Mouse (Mus musculus) forebrain, embryonic 16.5 days (tissue): ENCODE results near the gene Peli2. TPM values are rescaled to one million over a fixed set of nuclear protein-coding genes. Genes with fewer than 3 reads are reported as not detected.

Experiments used
- ATAC-seq: fragments of 200-750 bp; cut with Nextera tagmentation; 2 replicates; pipeline ENCODE4 v1.8.0; 2017; ENCODE audit warnings: mild to moderate bottlenecking, moderate library complexity
- H3K27ac ChIP-seq: fragments of 300-500 bp; sonication (generic); 2 replicates; pipeline ENCODE4 v1.5.1; 2014; ENCODE audit warnings: low read length, control low read depth
- H3K27me3 ChIP-seq: fragments of 300-500 bp; sonication (generic); replicated peaks from 2 replicates; pipeline ENCODE4 v1.6.1; 2014; ENCODE audit warnings: low read length; ENCODE audit not compliant: control insufficient read depth, insufficient read depth
- H3K36me3 ChIP-seq: fragments of 300-500 bp; sonication (generic); 2 replicates; pipeline ENCODE4 v1.6.1; 2014; ENCODE audit not compliant: control insufficient read depth, insufficient read depth
- H3K4me1 ChIP-seq: fragments of 300-500 bp; sonication (generic); replicated peaks from 2 replicates; pipeline ENCODE4 v1.6.1; 2014; ENCODE audit warnings: low read length; ENCODE audit not compliant: control insufficient read depth, insufficient read depth
- H3K4me2 ChIP-seq: fragments of 300-500 bp; sonication (generic); 2 replicates; pipeline ENCODE4 v1.6.1; 2014; ENCODE audit warnings: mild to moderate bottlenecking, low read length, control low read depth
- H3K4me3 ChIP-seq: fragments of 300-500 bp; sonication (generic); replicated peaks from 2 replicates; pipeline ENCODE4 v1.5.1; 2014; ENCODE audit warnings: mild to moderate bottlenecking, low read length, control low read depth
- H3K9ac ChIP-seq: fragments of 300-500 bp; sonication (generic); replicated peaks from 2 replicates; pipeline ENCODE4 v1.6.1; 2014; ENCODE audit warnings: low read depth, low read length, control low read depth
- H3K9me3 ChIP-seq: fragments of 300-500 bp; sonication (generic); 2 replicates; pipeline ENCODE4 v1.6.1; 2016; ENCODE audit warnings: low read length; ENCODE audit not compliant: control insufficient read depth
- WGBS: fragments of 180-500 bp; shearing (Covaris S2); extraction: QIAGEN DNeasy Blood & Tissue Kit; methylation state at CpG from one replicate; pipeline ENCODE4 v1.1.7; 2014; 5-methylcytosine and 5-hydroxymethylcytosine counted together
- polyA plus RNA-seq: library from polyadenylated mRNA; unstranded; fragments of >200 nt; fragmentation: Nextera tagmentation; extraction: Ambion mirVana; gene quantifications from 2 replicates; pipeline ENCODE4 v1.2.1, GENCODE M21; 2015

Gene Peli2
- polyA plus RNA-seq, 1 experiment from 2014 or later: 10.5 TPM

DNA sequence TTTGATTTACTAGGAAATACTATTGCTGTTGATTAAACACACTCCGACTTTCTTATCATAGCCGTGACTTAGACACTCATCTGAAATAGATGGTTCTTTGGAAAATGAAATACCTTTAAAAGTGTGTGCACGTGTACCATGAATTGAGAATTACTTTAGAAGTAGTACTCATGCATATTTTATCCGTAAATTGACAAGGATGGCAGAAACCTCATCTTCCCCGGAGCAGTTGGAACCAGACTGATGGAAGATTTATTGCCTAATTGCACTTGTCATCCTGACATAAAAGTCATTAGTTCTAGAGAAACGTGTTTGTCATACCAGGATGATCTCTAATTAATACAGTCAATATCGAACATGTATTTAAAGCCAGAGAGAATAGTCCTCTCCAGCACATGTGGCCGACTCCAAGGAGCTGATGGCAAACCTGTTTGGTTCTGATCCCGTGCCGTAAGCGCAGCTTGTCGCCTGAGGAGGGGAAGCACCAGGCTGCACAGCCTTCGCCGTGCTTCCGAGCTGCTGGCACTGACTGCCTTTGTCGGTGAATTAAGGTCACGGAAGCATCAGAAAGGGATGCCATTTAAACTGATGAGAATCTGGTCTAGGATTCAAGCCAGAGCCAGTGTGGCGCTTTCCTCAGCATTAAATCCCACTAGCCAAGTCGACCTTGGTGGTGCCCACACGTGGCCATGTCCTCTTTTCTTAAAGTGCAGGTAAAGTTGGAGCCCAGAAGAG lies 114.3 kb downstream of the Peli2 start:
- no peak overlapping the region for H3K4me3 ChIP-seq
- peak; percentile 76 for ATAC-seq
- no peaks in the 10 kb centered on the region for H3K27me3 ChIP-seq
- H3K27ac ChIP-seq: no peak overlapping the region
- no peaks in the 10 kb centered on the region for H3K36me3 ChIP-seq
- peaks cover 12% of the 10 kb centered on the region for H3K4me1 ChIP-seq
- WGBS: 64% methylated on average over 20 of the region's 20 CpGs
- H3K4me2 ChIP-seq: 0 out of 2 replicates have a peak overlapping the region, but pooled peaks have one; percentile 7
- no peaks in the 10 kb centered on the region for H3K9me3 ChIP-seq
- H3K9ac ChIP-seq: no peak overlapping the region

DNA sequence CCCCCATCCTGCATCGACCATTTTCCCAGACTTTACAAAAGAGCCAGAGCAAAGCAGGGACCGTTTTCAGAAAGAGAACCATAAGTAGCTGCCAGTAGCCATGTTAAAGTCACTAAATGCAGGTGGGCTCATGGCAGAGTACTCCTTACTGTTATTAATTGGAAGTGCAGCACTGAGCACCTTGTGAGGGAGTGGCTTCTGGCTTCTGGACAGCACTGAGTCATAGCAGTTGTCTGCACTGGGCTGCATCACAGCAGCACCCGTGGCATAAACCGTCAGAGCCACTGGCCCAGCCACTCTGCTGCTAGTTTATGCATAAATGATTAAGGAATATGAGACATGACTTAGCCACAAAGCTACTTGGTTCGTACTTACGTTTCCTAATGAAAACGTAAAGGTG lies 120.7 kb downstream of the Peli2 start:
- no peak overlapping the region for H3K27ac ChIP-seq
- H3K27me3 ChIP-seq: no peaks in the 10 kb centered on the region
- no peak overlapping the region for H3K9ac ChIP-seq
- H3K4me3 ChIP-seq: no peak overlapping the region
- no peak overlapping the region for H3K4me2 ChIP-seq
- no peak for ATAC-seq
- peaks cover 3% of the 10 kb centered on the region for H3K4me1 ChIP-seq
- 85% methylated on average over 7 of the region's 7 CpGs for WGBS
- H3K9me3 ChIP-seq: no peaks in the 10 kb centered on the region
- H3K36me3 ChIP-seq: no peaks in the 10 kb centered on the region

DNA sequence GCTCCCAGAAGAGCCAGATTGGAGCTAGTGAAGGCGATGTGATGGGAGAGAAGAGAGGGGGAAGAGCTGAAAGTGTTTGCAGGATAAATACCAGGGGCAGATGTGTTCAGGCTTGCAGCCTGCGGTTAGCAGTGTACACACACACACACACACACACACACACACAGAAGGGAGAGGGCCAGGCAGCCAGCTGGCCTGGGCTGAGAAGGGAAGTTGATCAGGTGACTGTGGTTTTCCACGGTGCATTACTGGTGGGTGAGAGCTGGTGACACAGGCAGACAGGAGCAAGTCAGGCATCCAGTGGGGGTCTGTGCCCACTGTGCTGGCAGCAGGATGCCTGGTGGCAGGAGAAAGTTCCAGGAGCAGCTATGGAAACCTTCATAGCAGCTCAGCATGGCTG lies 125.6 kb downstream of the Peli2 start:
- Histone ChIP-seq H3K4me2 (no peak overlapping the region), H3K27me3 (no peaks in the 10 kb centered on the region), H3K27ac (0 out of 2 replicates have a peak overlapping the region, but pooled peaks have one; percentile 11), H3K9me3 (no peaks in the 10 kb centered on the region), H3K4me3 (no peak overlapping the region), H3K9ac (no peak overlapping the region), H3K4me1 (peaks cover 5% of the 10 kb centered on the region), H3K36me3 (no peaks in the 10 kb centered on the region)
- ATAC-seq: peak; percentile 21; the same call in 1 of the 2 replicates
- 60% methylated on average over 3 of the region's 3 CpGs for WGBS

DNA sequence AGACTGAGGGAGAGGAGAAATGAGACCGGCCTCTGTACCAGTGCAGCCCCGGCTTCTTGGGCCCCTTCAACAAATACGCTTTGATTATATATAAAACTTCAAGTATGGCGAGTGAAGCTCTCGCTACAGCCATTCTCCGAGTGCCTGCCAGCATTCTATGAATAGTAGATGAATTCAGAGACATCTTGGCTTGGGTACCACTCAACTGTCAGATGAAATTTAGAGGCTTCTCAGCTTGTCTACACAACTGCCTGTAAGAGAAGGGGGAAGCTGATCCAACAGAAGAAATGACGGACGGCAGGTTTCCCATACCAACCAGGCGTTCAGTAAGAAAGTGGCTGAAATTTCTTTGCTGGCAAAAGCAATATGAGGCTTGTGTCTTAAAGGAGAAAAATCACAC lies 126.3 kb downstream of the Peli2 start:
- H3K36me3 ChIP-seq: no peaks in the 10 kb centered on the region
- H3K27me3 ChIP-seq: no peaks in the 10 kb centered on the region
- WGBS: 68% methylated on average over 9 of the region's 9 CpGs
- ATAC-seq: peak; percentile 37; the same call in 1 of the 2 replicates
- no peak overlapping the region for H3K4me3 ChIP-seq
- no peak overlapping the region for H3K4me2 ChIP-seq
- H3K4me1 ChIP-seq: peaks cover 5% of the 10 kb centered on the region
- peak overlapping the region; percentile 35 for H3K27ac ChIP-seq
- H3K9ac ChIP-seq: no peak overlapping the region
- H3K9me3 ChIP-seq: no peaks in the 10 kb centered on the region

DNA sequence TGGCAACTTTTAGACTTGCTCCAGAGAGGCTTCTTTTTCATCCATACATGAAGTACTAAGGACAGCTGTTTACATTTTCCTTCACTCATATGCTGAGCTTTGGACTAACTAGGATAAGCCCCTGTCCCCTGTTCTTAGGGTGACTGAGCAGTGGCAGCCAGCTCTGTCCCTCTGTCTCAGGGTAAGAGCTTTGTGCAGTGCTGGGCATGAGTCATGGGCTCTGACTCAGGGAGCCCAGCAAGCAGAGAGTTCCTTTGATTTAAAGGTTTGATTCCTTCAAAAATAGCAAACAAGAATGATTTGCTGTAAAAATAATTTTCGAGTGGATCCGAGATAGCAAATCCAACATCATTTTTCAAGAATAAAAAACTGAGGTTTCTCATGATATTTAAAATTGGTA lies 128.8 kb downstream of the Peli2 start:
- H3K36me3 ChIP-seq: no peaks in the 10 kb centered on the region
- ATAC-seq: no peak
- H3K9me3 ChIP-seq: no peaks in the 10 kb centered on the region
- H3K27ac ChIP-seq: no peak overlapping the region
- no peak overlapping the region for H3K4me2 ChIP-seq
- H3K4me1 ChIP-seq: peaks cover 5% of the 10 kb centered on the region
- H3K9ac ChIP-seq: no peak overlapping the region
- no peak overlapping the region for H3K4me3 ChIP-seq
- WGBS: 95% methylated on average over 2 of the region's 2 CpGs
- no peaks in the 10 kb centered on the region for H3K27me3 ChIP-seq

DNA sequence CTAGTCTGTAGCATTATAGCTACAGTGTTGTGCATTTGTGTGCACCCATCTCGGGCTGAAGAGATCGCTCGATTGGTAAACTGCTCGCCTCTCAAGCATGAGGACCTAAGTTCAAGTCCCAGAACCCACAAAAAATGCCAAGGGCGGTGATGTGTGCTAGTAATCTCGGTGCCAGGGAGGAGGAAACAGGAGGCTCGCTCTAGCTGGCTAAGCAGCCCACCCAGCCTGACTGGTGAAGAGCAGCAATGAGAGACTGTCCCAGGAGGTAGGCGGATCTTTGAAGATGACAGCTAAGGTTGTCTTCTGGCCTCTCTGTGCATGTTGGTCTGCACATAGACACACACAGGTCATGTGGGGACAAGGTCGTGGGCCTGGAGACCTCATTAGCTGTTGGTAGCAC lies 129.3 kb downstream of the Peli2 start:
- no peaks in the 10 kb centered on the region for H3K27me3 ChIP-seq
- no peak overlapping the region for H3K27ac ChIP-seq
- no peak overlapping the region for H3K4me3 ChIP-seq
- no peak overlapping the region for H3K9ac ChIP-seq
- peaks cover 5% of the 10 kb centered on the region for H3K4me1 ChIP-seq
- WGBS: 94% methylated on average over 9 of the region's 9 CpGs
- no peaks in the 10 kb centered on the region for H3K36me3 ChIP-seq
- ATAC-seq: no peak
- no peaks in the 10 kb centered on the region for H3K9me3 ChIP-seq
- H3K4me2 ChIP-seq: no peak overlapping the region

DNA sequence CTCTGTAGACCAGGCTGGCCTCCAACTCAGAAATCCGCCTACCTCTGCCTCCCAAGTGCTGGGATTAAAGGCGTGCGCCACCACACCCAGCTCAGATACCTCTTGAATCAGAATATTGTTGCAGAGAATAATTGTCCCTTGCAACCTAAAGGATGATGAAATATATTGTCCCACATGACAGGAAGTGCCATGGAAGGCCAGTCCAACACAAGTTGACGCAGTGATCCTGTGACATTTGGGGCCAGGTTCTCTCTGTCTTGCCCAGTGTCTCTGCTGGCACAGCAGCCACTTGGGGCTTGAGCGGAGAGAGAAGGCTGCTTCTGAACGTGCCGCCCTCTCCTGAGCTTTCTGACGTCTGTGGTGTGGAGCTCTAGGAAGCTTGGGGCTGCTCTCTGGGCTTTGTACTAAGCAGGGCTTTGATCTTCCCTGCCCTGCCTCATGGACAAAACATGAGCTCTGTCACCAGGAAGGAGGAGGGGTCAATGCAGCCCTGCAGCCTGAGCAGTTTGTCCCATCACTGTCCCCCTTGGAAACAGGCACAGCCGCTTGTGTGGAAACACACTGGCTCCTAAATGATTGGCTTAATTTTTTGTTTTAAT lies 130.9 kb downstream of the Peli2 start:
- WGBS: 50% methylated on average over 9 of the region's 9 CpGs
- Histone ChIP-seq H3K36me3 (no peaks in the 10 kb centered on the region), H3K4me2 (no peak overlapping the region), H3K9ac (no peak overlapping the region), H3K4me3 (no peak overlapping the region), H3K27me3 (no peaks in the 10 kb centered on the region), H3K9me3 (no peaks in the 10 kb centered on the region), H3K27ac (no peak overlapping the region), H3K4me1 (peaks cover under 1% of the 10 kb centered on the region)
- no peak for ATAC-seq

DNA sequence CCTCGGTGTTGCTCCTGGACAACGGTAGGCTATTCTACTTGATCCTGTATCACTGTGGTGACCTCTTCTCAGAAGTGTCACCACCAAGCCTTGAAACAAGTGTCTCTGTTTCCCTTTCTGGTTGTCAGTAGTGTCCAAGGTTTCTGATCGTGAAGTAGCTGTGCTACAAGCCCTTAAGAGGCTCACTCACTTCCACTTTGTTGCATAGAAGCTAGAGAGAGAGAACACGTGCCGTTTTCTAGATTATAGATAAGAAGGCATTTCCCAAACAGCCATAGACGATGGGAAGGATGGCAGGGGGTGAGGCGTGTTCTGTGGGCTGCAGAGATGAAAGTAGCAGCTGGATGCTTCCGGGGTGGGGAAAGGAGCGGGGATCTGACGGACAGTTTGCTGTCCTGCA lies 132.6 kb downstream of the Peli2 start:
- H3K27me3 ChIP-seq: no peaks in the 10 kb centered on the region
- no peak overlapping the region for H3K4me2 ChIP-seq
- H3K9me3 ChIP-seq: no peaks in the 10 kb centered on the region
- ATAC-seq: no peak
- H3K9ac ChIP-seq: no peak overlapping the region
- no peaks in the 10 kb centered on the region; the same call in 1 of the 2 replicates for H3K4me1 ChIP-seq
- no peaks in the 10 kb centered on the region for H3K36me3 ChIP-seq
- no peak overlapping the region for H3K27ac ChIP-seq
- 84% methylated on average over 10 of the region's 10 CpGs for WGBS
- H3K4me3 ChIP-seq: no peak overlapping the region

DNA sequence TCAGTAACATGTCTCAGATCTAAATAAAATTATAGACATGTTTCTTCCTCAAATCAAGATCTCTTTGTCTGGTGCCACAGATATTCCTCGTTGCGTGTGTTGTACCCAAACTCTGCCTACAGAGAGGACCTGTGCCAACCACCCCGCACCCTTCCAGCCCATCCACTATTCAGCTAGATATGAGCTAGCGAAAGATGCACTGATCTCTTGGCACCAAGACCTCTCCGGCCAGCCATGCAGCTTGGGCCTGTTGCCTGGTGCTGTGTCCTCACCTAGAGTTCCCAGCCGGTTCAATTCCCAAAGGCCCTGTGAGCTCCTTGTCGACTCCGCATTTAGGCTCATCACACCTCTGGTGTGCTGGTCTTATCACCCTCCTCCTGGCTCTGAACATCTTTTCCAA lies 134.1 kb downstream of the Peli2 start:
- 94% methylated on average over 8 of the region's 8 CpGs for whole genome bisulfite sequencing

More for the DNA sequence above, 134.1 kb downstream of the Peli2 start:
- no peak overlapping the region for H3K9ac ChIP-seq
- H3K36me3 ChIP-seq: no peaks in the 10 kb centered on the region
- no peaks in the 10 kb centered on the region; the same call in 1 of the 2 replicates for H3K4me1 ChIP-seq
- ATAC-seq: no peak
- no peak overlapping the region for H3K4me3 ChIP-seq
- H3K4me2 ChIP-seq: no peak overlapping the region
- no peaks in the 10 kb centered on the region for H3K27me3 ChIP-seq
- H3K9me3 ChIP-seq: no peaks in the 10 kb centered on the region
- H3K27ac ChIP-seq: no peak overlapping the region
